Mouse (Mus musculus): ENCODE measurements around the gene Zfp648. TPM values are rescaled to one million over a fixed set of nuclear protein-coding genes. Genes with fewer than 3 reads are reported as not detected.

Gene Zfp648
- polyA plus RNA-seq (2012; rRNA removed) = 0.19 TPM in 1 of 2 replicates, not detected in the other

- no peak within 1 kb of the TSS for H3K4me3 ChIP-seq (replicated peaks; ENCODE audit: insufficient read depth, low read depth, low read length)
- no peaks in the 10 kb centered on the region for H3K27me3 ChIP-seq (ENCODE audit: control insufficient read depth, insufficient read depth, low read length)
- no peak for DNase-seq
- 75% methylated on average over 14 of the region's 14 CpGs for WGBS
- H3K27ac ChIP-seq (ENCODE audit: insufficient read depth, low read length) = no peak within 1 kb of the TSS
- peaks cover 5% of the 10 kb centered on the region; the same call in 1 of the 2 replicates for H3K4me1 ChIP-seq (ENCODE audit: control insufficient read depth, insufficient read depth, low read length)
- TF ChIP-seq POLR2A (IDR thresholded peaks at IDR 0.05; ENCODE audit: borderline replicate concordance, insufficient read depth, low read length) (no peak), CTCF (IDR thresholded peaks at IDR 0.05; ENCODE audit: borderline replicate concordance, insufficient read depth, low read depth, low read length) (no peak)
These were observed at the start of gene Zfp648 for GRCm38 (mm10) chr1:154200955-154201722. Gene Zfp648 (plus strand): TSS chr1:154201187.

GRCm38 (mm10) chr1:154152539-154152938 lies 48.4 kb upstream of the Zfp648 start:
- TF ChIP-seq POLR2A (IDR thresholded peaks at IDR 0.05; ENCODE audit: borderline replicate concordance, insufficient read depth, low read length) (no peak), CTCF (IDR thresholded peaks at IDR 0.05; ENCODE audit: borderline replicate concordance, insufficient read depth, low read depth, low read length) (no peak)
- H3K27me3 ChIP-seq (ENCODE audit: control insufficient read depth, insufficient read depth, low read length) = no peaks in the 10 kb centered on the region
- 76% methylated on average over 1 of the region's 1 CpGs for WGBS
- H3K27ac ChIP-seq (ENCODE audit: insufficient read depth, low read length) = no peak overlapping the region
- DNase-seq = no peak
- no peak overlapping the region for H3K4me3 ChIP-seq (replicated peaks; ENCODE audit: insufficient read depth, low read depth, low read length)
- H3K4me1 ChIP-seq (ENCODE audit: control insufficient read depth, insufficient read depth, low read length) = peaks cover 8% of the 10 kb centered on the region

- TF ChIP-seq CTCF (IDR thresholded peaks at IDR 0.05; ENCODE audit: borderline replicate concordance, insufficient read depth, low read depth, low read length) (no peak), POLR2A (IDR thresholded peaks at IDR 0.05; ENCODE audit: borderline replicate concordance, insufficient read depth, low read length) (no peak)
- 96% methylated on average over 7 of the region's 7 CpGs for WGBS
- Histone ChIP-seq H3K4me1 (ENCODE audit: control insufficient read depth, insufficient read depth, low read length) (peaks cover 8% of the 10 kb centered on the region), H3K4me3 (replicated peaks; ENCODE audit: insufficient read depth, low read depth, low read length) (no peak overlapping the region), H3K27ac (ENCODE audit: insufficient read depth, low read length) (no peak overlapping the region), H3K27me3 (ENCODE audit: control insufficient read depth, insufficient read depth, low read length) (no peaks in the 10 kb centered on the region)
- no peak for DNase-seq
These were observed 47.2 kb upstream of the Zfp648 start for GRCm38 (mm10) chr1:154153800-154154199.

- H3K4me1 ChIP-seq (ENCODE audit: control insufficient read depth, insufficient read depth, low read length) = no peaks in the 10 kb centered on the region
- H3K27me3 ChIP-seq (ENCODE audit: control insufficient read depth, insufficient read depth, low read length) = no peaks in the 10 kb centered on the region
- H3K4me3 ChIP-seq (replicated peaks; ENCODE audit: insufficient read depth, low read depth, low read length) = no peak overlapping the region
- DNase-seq = peak in 1 of 2 experiments; percentile 48
- no peak for TF ChIP-seq POLR2A (IDR thresholded peaks at IDR 0.05; ENCODE audit: borderline replicate concordance, insufficient read depth, low read length)
- no peak for TF ChIP-seq CTCF (IDR thresholded peaks at IDR 0.05; ENCODE audit: borderline replicate concordance, insufficient read depth, low read depth, low read length)
- 38% methylated on average over 14 of the region's 14 CpGs for WGBS
- no peak overlapping the region for H3K27ac ChIP-seq (ENCODE audit: insufficient read depth, low read length)
These were observed 44.6 kb upstream of the Zfp648 start for GRCm38 (mm10) chr1:154156177-154157062.

GRCm38 (mm10) chr1:154157131-154157530 lies 43.9 kb upstream of the Zfp648 start:
- H3K4me1 ChIP-seq (ENCODE audit: control insufficient read depth, insufficient read depth, low read length) = no peaks in the 10 kb centered on the region
- DNase-seq = no peak
- no peaks in the 10 kb centered on the region for H3K27me3 ChIP-seq (ENCODE audit: control insufficient read depth, insufficient read depth, low read length)
- TF ChIP-seq CTCF (IDR thresholded peaks at IDR 0.05; ENCODE audit: borderline replicate concordance, insufficient read depth, low read depth, low read length) (no peak), POLR2A (IDR thresholded peaks at IDR 0.05; ENCODE audit: borderline replicate concordance, insufficient read depth, low read length) (no peak)
- H3K4me3 ChIP-seq (replicated peaks; ENCODE audit: insufficient read depth, low read depth, low read length) = no peak overlapping the region
- no peak overlapping the region for H3K27ac ChIP-seq (ENCODE audit: insufficient read depth, low read length)
- WGBS = 52% methylated on average over 4 of the region's 4 CpGs

GRCm38 (mm10) chr1:154167696-154168095 lies 33.3 kb upstream of the Zfp648 start:
- WGBS = 85% methylated on average over 6 of the region's 6 CpGs
- H3K27ac ChIP-seq (ENCODE audit: insufficient read depth, low read length) = no peak overlapping the region
- H3K4me3 ChIP-seq (replicated peaks; ENCODE audit: insufficient read depth, low read depth, low read length) = no peak overlapping the region
- TF ChIP-seq POLR2A (IDR thresholded peaks at IDR 0.05; ENCODE audit: borderline replicate concordance, insufficient read depth, low read length) (no peak), CTCF (IDR thresholded peaks at IDR 0.05; ENCODE audit: borderline replicate concordance, insufficient read depth, low read depth, low read length) (no peak)
- no peaks in the 10 kb centered on the region; the same call in 1 of the 2 replicates for H3K27me3 ChIP-seq (ENCODE audit: control insufficient read depth, insufficient read depth, low read length)
- H3K4me1 ChIP-seq (ENCODE audit: control insufficient read depth, insufficient read depth, low read length) = no peaks in the 10 kb centered on the region
- no peak for DNase-seq

- TF ChIP-seq CTCF (IDR thresholded peaks at IDR 0.05; ENCODE audit: borderline replicate concordance, insufficient read depth, low read depth, low read length) (no peak), POLR2A (IDR thresholded peaks at IDR 0.05; ENCODE audit: borderline replicate concordance, insufficient read depth, low read length) (no peak)
- H3K4me3 ChIP-seq (replicated peaks; ENCODE audit: insufficient read depth, low read depth, low read length) = no peak overlapping the region
- no peak overlapping the region for H3K27ac ChIP-seq (ENCODE audit: insufficient read depth, low read length)
- WGBS = 81% methylated on average over 6 of the region's 6 CpGs
- DNase-seq = no peak
- H3K27me3 ChIP-seq (ENCODE audit: control insufficient read depth, insufficient read depth, low read length) = no peaks in the 10 kb centered on the region; the same call in 1 of the 2 replicates
- no peaks in the 10 kb centered on the region for H3K4me1 ChIP-seq (ENCODE audit: control insufficient read depth, insufficient read depth, low read length)
These were observed 25.7 kb upstream of the Zfp648 start for GRCm38 (mm10) chr1:154175334-154175733.
